Mouse (Mus musculus) stomach, postnatal 0 days (tissue): ENCODE data around the gene Mapk1ip1l.

Experiments used
- CTCF ChIP-seq: IDR thresholded peaks from 2 replicates; pipeline ENCODE4 v1.5.1; 2016; ENCODE audit warnings: antibody characterized with exemption, low read depth, mild to moderate bottlenecking, moderate library complexity
- EP300 ChIP-seq: optimal IDR thresholded peaks from 2 replicates; pipeline ENCODE3; 2016; ENCODE audit warnings: antibody characterized with exemption

DNA sequence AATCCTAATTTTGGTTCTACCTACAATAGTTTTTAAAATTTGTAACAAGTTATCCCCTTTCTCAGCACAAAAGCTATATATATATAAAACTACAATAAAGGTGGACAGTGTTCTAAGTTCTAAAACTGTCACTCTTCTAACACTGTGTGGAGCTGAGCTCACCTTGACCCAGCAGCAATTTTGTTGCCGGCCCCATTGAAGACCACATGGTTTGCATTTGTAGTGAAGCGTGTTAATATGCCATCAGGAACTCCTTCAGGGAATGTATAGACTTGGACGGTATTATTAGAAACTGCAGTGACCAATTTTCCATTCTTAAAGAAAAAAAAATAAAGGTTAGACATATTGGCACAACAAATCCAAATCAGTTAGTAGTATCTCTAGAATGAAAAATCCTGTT lies 24.3 kb upstream of the Mapk1ip1l start:
- TF ChIP-seq CTCF (no peak), EP300 (no peak)
